Mouse (Mus musculus): ENCODE measurements around the gene Dcaf15.

The Dcaf15 gene

GRCm38 (mm10) chr8:84065457-84066072, 39.0 kb downstream of the Dcaf15 start:
- DNase-seq = no peak

- DNase-seq = no peak
Measured at GRCm38 (mm10) chr8:84065037-84065436, 39.5 kb downstream of the Dcaf15 start, which contains the start of gene Gm10643. Gene Gm10643 (minus strand): TSS chr8:84065137.

- DNase-seq = no peak
Measured at GRCm38 (mm10) chr8:84063861-84064610, 40.5 kb downstream of the Dcaf15 start.

- no peak for DNase-seq
Measured at GRCm38 (mm10) chr8:84060245-84060644, 44.3 kb downstream of the Dcaf15 start.

GRCm38 (mm10) chr8:84059226-84059625, 45.3 kb downstream of the Dcaf15 start:
- DNase-seq = no peak

GRCm38 (mm10) chr8:84057827-84058226, 46.7 kb downstream of the Dcaf15 start:
- DNase-seq = no peak

GRCm38 (mm10) chr8:84053229-84053628, 51.3 kb downstream of the Dcaf15 start:
- DNase-seq = no peak

- no peak for DNase-seq
Measured at GRCm38 (mm10) chr8:84052746-84053145, 51.8 kb downstream of the Dcaf15 start.

- no peak for DNase-seq
Measured at GRCm38 (mm10) chr8:84048171-84048570, 56.4 kb downstream of the Dcaf15 start.

Measured in cerebellum, postnatal 14 days (tissue).